Mouse (Mus musculus): ENCODE results near the gene Mylk. TPM values are rescaled to one million over a fixed set of nuclear protein-coding genes. Genes with fewer than 3 reads are reported as not detected.
"Not testable (repeated sequence)": the region's sequence is repeated elsewhere in the genome, so short reads cannot be mapped to it uniquely, and the experiment has no call there.

Mylk gene
- 3.9 TPM in 2 replicates for polyA plus RNA-seq (2014; fragmentation: Nextera tagmentation; extraction: Ambion mirVana)

- no peaks in the 10 kb centered on the region for H3K9me3 ChIP-seq (ENCODE audit: control insufficient read depth, low read length)
- peaks cover 12% of the 10 kb centered on the region; the same call in 1 of the 2 replicates for H3K4me1 ChIP-seq (ENCODE audit: control insufficient read depth, insufficient read depth, low read length)
- peak within 1 kb of the TSS; percentile 81 for H3K4me2 ChIP-seq (ENCODE audit: low read depth)
- under 1% methylated on average over 44 of the region's 48 CpGs for WGBS
- 0 out of 2 replicates have a peak within 1 kb of the TSS, but pooled peaks have one; percentile 27 for H3K27ac ChIP-seq (ENCODE audit: low read depth, low read length)
- H3K9ac ChIP-seq (ENCODE audit: low read length) = peak within 1 kb of the TSS; percentile 56
- H3K4me3 ChIP-seq (ENCODE audit: low read depth, low read length) = peak within 1 kb of the TSS; percentile 36
- H3K36me3 ChIP-seq (ENCODE audit: control insufficient read depth, insufficient read depth, low read length) = no peaks in the 10 kb centered on the region
- no peaks in the 10 kb centered on the region for H3K27me3 ChIP-seq (ENCODE audit: control insufficient read depth, insufficient read depth, low read length)
- ATAC-seq (ENCODE audit: insufficient read depth, low FRiP score, low TSS enrichment) (peak; percentile 88), DNase-seq (ENCODE audit: low spot score) (peak; percentile 85)
These were observed at the start of gene Mylk for GRCm38 (mm10) chr16:34745065-34745585. TSS of gene Mylk (plus strand) at chr16:34745210.

DNA sequence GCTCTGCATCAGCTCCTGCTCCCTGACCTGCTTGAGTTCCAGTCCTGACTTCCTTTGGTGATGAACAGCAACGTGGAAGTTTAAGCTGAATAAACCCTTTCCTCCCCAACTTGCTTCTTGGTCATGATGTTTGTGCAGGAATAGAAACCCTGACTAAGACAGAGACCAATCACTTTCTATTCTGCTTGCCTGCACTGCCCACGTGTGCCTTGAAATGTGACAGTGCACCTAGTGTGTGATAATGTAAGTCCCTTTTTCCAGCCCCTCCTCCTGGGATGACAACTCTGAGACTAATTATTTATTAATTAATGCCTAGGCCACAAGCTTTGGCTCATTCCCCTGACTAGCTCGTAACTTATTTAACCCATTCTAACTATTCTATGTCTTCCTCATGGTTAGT, 46.3 kb upstream of the Mylk start:
- ATAC-seq (ENCODE audit: insufficient read depth, low FRiP score, low TSS enrichment); H3K27me3 ChIP-seq (ENCODE audit: control insufficient read depth, insufficient read depth, low read length); DNase-seq (ENCODE audit: low spot score); H3K9me3 ChIP-seq (ENCODE audit: control insufficient read depth, low read length); H3K4me1 ChIP-seq (ENCODE audit: control insufficient read depth, insufficient read depth, low read length); H3K4me3 ChIP-seq (ENCODE audit: low read depth, low read length); H3K36me3 ChIP-seq (ENCODE audit: control insufficient read depth, insufficient read depth, low read length); H3K9ac ChIP-seq (ENCODE audit: low read length); H3K4me2 ChIP-seq (ENCODE audit: low read depth); H3K27ac ChIP-seq (ENCODE audit: low read depth, low read length): not testable (repeated sequence)
- 90% methylated on average over 3 of the region's 3 CpGs for WGBS

DNA sequence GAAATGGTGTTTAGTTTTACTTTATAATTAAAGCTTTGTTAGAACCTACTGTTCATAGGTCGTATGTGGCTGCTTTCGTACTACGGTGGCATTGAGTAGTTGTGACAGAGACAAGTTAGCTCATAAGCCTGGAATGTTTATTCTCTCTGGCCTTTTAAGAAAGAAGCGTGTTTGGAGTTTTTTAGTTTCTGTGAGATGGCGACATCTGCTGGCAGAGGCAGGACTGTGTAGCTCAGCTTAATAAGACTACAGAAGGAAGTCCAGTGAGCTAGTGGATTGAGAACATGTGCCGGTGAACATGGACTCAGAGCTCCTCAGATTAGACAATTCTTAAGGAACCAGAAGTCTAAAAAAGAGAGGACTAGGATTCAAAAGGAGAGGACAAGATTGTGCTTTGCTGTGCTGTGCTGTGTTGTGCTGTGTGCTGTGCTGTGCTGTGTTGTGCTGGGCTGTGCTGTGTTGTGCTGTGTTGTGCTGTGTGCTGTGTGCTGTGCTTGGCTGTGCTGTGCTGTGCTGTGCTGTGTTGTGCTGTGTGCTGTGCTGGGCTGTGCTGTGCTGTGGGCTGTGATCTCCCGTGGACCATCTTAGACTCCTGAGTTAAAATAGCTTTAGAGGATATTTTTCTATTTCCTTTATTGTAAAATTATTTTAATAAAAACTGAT, 44.7 kb upstream of the Mylk start:
- Histone ChIP-seq H3K4me1 (ENCODE audit: control insufficient read depth, insufficient read depth, low read length) (no peaks in the 10 kb centered on the region), H3K4me2 (ENCODE audit: low read depth) (no peak overlapping the region), H3K36me3 (ENCODE audit: control insufficient read depth, insufficient read depth, low read length) (0 out of 2 replicates have a peak, but pooled peaks cover 2% of the 10 kb centered on the region), H3K9ac (ENCODE audit: low read length) (no peak overlapping the region), H3K27me3 (ENCODE audit: control insufficient read depth, insufficient read depth, low read length) (no peaks in the 10 kb centered on the region), H3K4me3 (ENCODE audit: low read depth, low read length) (no peak overlapping the region), H3K9me3 (ENCODE audit: control insufficient read depth, low read length) (no peaks in the 10 kb centered on the region), H3K27ac (ENCODE audit: low read depth, low read length) (no peak overlapping the region)
- no peak for ATAC-seq (ENCODE audit: insufficient read depth, low FRiP score, low TSS enrichment)
- 40% methylated on average over 7 of the region's 7 CpGs for WGBS
- peak; percentile 76 for DNase-seq (ENCODE audit: low spot score)

DNA sequence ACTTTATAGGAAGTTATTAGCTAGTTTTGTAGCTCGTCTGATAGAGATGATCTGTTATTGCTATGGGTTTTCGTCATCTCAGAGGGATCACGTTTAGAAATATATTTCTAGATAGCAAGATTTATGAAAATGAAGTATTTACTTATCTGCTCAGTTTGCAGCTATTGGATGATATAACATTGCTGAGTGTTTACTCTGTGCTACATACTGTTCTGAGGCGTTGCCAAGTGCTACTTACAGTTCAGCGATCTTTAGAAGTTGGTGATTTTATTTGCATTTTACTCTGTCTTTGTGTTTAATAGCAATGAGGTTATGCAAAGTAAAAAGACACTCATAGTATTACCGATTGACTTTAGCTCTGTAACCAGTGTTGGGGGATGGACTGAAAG, 44.2 kb upstream of the Mylk start:
- Histone ChIP-seq H3K9ac (ENCODE audit: low read length) (no peak overlapping the region), H3K27me3 (ENCODE audit: control insufficient read depth, insufficient read depth, low read length) (no peaks in the 10 kb centered on the region), H3K9me3 (ENCODE audit: control insufficient read depth, low read length) (no peaks in the 10 kb centered on the region), H3K4me3 (ENCODE audit: low read depth, low read length) (no peak overlapping the region), H3K27ac (ENCODE audit: low read depth, low read length) (no peak overlapping the region), H3K36me3 (ENCODE audit: control insufficient read depth, insufficient read depth, low read length) (0 out of 2 replicates have a peak, but pooled peaks cover 2% of the 10 kb centered on the region), H3K4me2 (ENCODE audit: low read depth) (no peak overlapping the region), H3K4me1 (ENCODE audit: control insufficient read depth, insufficient read depth, low read length) (no peaks in the 10 kb centered on the region)
- 90% methylated on average over 6 of the region's 6 CpGs for WGBS
- ATAC-seq (ENCODE audit: insufficient read depth, low FRiP score, low TSS enrichment) (no peak), DNase-seq (ENCODE audit: low spot score) (no peak)

GRCm38 (mm10) chr16:34706019-34706418, 39.0 kb upstream of the Mylk start:
- Histone ChIP-seq H3K4me3 (ENCODE audit: low read depth, low read length) (no peak overlapping the region), H3K27me3 (ENCODE audit: control insufficient read depth, insufficient read depth, low read length) (no peaks in the 10 kb centered on the region), H3K4me2 (ENCODE audit: low read depth) (no peak overlapping the region), H3K27ac (ENCODE audit: low read depth, low read length) (no peak overlapping the region), H3K9ac (ENCODE audit: low read length) (no peak overlapping the region), H3K4me1 (ENCODE audit: control insufficient read depth, insufficient read depth, low read length) (no peaks in the 10 kb centered on the region), H3K36me3 (ENCODE audit: control insufficient read depth, insufficient read depth, low read length) (peaks cover 3% of the 10 kb centered on the region), H3K9me3 (ENCODE audit: control insufficient read depth, low read length) (no peaks in the 10 kb centered on the region)
- ATAC-seq (ENCODE audit: insufficient read depth, low FRiP score, low TSS enrichment) (no peak), DNase-seq (ENCODE audit: low spot score) (no peak)
- WGBS = 93% methylated on average over 2 of the region's 2 CpGs

GRCm38 (mm10) chr16:34706487-34706946, 38.5 kb upstream of the Mylk start:
- H3K9me3 ChIP-seq (ENCODE audit: control insufficient read depth, low read length) = no peaks in the 10 kb centered on the region
- WGBS = 93% methylated on average over 7 of the region's 7 CpGs
- peaks cover 3% of the 10 kb centered on the region for H3K36me3 ChIP-seq (ENCODE audit: control insufficient read depth, insufficient read depth, low read length)
- H3K27me3 ChIP-seq (ENCODE audit: control insufficient read depth, insufficient read depth, low read length) = no peaks in the 10 kb centered on the region
- no peak overlapping the region for H3K9ac ChIP-seq (ENCODE audit: low read length)
- H3K27ac ChIP-seq (ENCODE audit: low read depth, low read length) = no peak overlapping the region
- H3K4me2 ChIP-seq (ENCODE audit: low read depth) = no peak overlapping the region
- no peak overlapping the region for H3K4me3 ChIP-seq (ENCODE audit: low read depth, low read length)
- no peaks in the 10 kb centered on the region for H3K4me1 ChIP-seq (ENCODE audit: control insufficient read depth, insufficient read depth, low read length)
- no peak for ATAC-seq (ENCODE audit: insufficient read depth, low FRiP score, low TSS enrichment)
- DNase-seq (ENCODE audit: low spot score) = no peak

DNA sequence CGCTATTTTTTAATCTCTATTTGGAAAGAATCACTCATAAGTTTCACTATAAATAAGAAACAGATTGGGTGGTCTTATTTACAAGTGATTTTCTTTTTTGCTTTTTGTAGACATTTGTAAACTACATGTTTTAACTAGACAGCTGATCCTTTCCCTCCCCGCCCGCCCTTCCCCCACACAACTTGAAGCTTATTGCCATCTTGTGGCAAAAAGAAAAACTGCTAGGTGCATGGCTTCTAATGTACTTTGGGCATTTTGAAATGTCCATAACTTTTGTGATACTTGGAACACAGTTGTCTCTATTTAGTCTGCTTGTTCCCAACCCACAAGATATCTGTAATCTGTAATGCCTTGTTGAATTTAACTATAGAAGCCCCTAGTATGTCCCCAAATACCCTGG, 33.5 kb upstream of the Mylk start:
- Histone ChIP-seq H3K9ac (ENCODE audit: low read length) (no peak overlapping the region), H3K27ac (ENCODE audit: low read depth, low read length) (no peak overlapping the region), H3K4me3 (ENCODE audit: low read depth, low read length) (no peak overlapping the region), H3K9me3 (ENCODE audit: control insufficient read depth, low read length) (no peaks in the 10 kb centered on the region), H3K4me1 (ENCODE audit: control insufficient read depth, insufficient read depth, low read length) (no peaks in the 10 kb centered on the region), H3K36me3 (ENCODE audit: control insufficient read depth, insufficient read depth, low read length) (peaks cover 3% of the 10 kb centered on the region), H3K4me2 (ENCODE audit: low read depth) (no peak overlapping the region), H3K27me3 (ENCODE audit: control insufficient read depth, insufficient read depth, low read length) (no peaks in the 10 kb centered on the region)
- ATAC-seq (ENCODE audit: insufficient read depth, low FRiP score, low TSS enrichment) (no peak), DNase-seq (ENCODE audit: low spot score) (no peak)
- WGBS = 89% methylated on average over 3 of the region's 3 CpGs

DNA sequence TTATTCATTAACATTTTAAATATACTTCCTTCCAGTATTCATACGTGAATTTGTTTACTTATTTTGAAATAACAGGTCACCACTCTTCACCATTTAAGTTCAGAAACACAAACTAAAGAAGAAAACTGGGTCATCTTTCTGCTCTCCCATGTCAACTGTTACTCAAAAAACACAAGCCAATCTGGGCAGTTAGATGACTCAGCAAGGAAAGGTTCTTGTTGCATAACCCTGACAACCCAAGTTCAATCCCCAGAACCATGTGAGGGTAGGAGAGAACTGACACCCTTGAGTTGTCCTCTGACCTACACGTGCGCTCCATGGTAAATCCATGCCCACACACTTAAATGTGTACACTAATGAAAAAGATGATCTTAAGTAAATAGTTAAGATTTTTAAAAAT, 19.9 kb upstream of the Mylk start:
- WGBS = 96% methylated on average over 3 of the region's 3 CpGs
- Histone ChIP-seq H3K9me3 (ENCODE audit: control insufficient read depth, low read length) (no peaks in the 10 kb centered on the region), H3K4me2 (ENCODE audit: low read depth) (no peak overlapping the region), H3K4me1 (ENCODE audit: control insufficient read depth, insufficient read depth, low read length) (no peaks in the 10 kb centered on the region), H3K36me3 (ENCODE audit: control insufficient read depth, insufficient read depth, low read length) (no peaks in the 10 kb centered on the region; the same call in 1 of the 2 replicates), H3K4me3 (ENCODE audit: low read depth, low read length) (no peak overlapping the region), H3K9ac (ENCODE audit: low read length) (no peak overlapping the region), H3K27me3 (ENCODE audit: control insufficient read depth, insufficient read depth, low read length) (no peaks in the 10 kb centered on the region), H3K27ac (ENCODE audit: low read depth, low read length) (no peak overlapping the region)
- ATAC-seq (ENCODE audit: insufficient read depth, low FRiP score, low TSS enrichment) = no peak
- no peak for DNase-seq (ENCODE audit: low spot score)

DNA sequence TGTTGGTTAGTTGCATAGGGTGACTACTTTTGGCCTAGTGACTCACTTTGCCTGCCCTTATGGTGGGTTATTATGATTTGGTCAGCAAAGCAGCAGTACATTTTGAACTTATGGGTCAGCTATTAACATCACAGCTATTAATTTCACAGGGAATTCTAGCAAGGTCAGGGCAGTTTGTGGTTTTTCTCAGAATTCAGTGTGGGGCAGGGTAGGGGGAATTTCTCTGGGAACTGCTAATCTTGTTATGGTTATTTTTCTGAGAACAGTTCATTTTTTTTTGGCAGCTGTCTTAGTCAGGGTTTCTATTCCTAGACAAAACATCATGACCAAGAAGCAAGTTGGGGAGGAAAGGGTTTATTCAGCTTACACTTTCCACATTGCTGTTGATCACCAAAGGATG, 16.4 kb upstream of the Mylk start:
- not testable (repeated sequence) for H3K36me3 ChIP-seq (ENCODE audit: control insufficient read depth, insufficient read depth, low read length); H3K4me3 ChIP-seq (ENCODE audit: low read depth, low read length); H3K4me2 ChIP-seq (ENCODE audit: low read depth); H3K27ac ChIP-seq (ENCODE audit: low read depth, low read length); H3K4me1 ChIP-seq (ENCODE audit: control insufficient read depth, insufficient read depth, low read length); ATAC-seq (ENCODE audit: insufficient read depth, low FRiP score, low TSS enrichment); DNase-seq (ENCODE audit: low spot score); H3K9me3 ChIP-seq (ENCODE audit: control insufficient read depth, low read length); H3K27me3 ChIP-seq (ENCODE audit: control insufficient read depth, insufficient read depth, low read length); H3K9ac ChIP-seq (ENCODE audit: low read length)

Measured in neural tube, embryonic 11.5 days (tissue).